Mouse (Mus musculus) stomach, postnatal 0 days (tissue): ENCODE measurements around the gene Phospho1. TPM values are rescaled to one million over a fixed set of nuclear protein-coding genes. Genes with fewer than 3 reads are reported as not detected.
A peak's percentile ranks its signal among the peaks of the same experiment; 100 is the strongest.

Source experiments
- ATAC-seq: fragments of 200-750 bp; cut with Nextera tagmentation; 2 replicates; pipeline ENCODE4 v1.8.0; 2017; ENCODE audit not compliant: low FRiP score, low TSS enrichment
- DNase-seq: peaks from one replicate; pipeline ENCODE4 v3.0.0-alpha.2; 2016; ENCODE audit warnings: low spot score
- H3K27ac ChIP-seq: fragments of 300-500 bp; sonication (generic); replicated peaks from 2 replicates; pipeline ENCODE4 v1.5.1; 2014; ENCODE audit warnings: mild to moderate bottlenecking, control low read depth
- H3K27me3 ChIP-seq: fragments of 300-500 bp; sonication (generic); 2 replicates; pipeline ENCODE4 v1.6.1; 2014; ENCODE audit warnings: low read length; ENCODE audit not compliant: control insufficient read depth, insufficient read depth
- H3K36me3 ChIP-seq: fragments of 300-500 bp; sonication (generic); 2 replicates; pipeline ENCODE4 v1.6.1; 2014; ENCODE audit warnings: low read length, mixed read lengths; ENCODE audit not compliant: control insufficient read depth, insufficient read depth
- H3K4me1 ChIP-seq: fragments of 300-500 bp; sonication (generic); replicated peaks from 2 replicates; pipeline ENCODE4 v1.6.1; 2014; ENCODE audit warnings: antibody characterized with exemption; ENCODE audit not compliant: control insufficient read depth, insufficient read depth
- H3K4me2 ChIP-seq: fragments of 300-500 bp; sonication (generic); replicated peaks from 2 replicates; pipeline ENCODE4 v1.6.1; 2014; ENCODE audit warnings: low read depth, mild to moderate bottlenecking, control low read depth, moderate library complexity
- H3K4me3 ChIP-seq: fragments of 300-500 bp; sonication (generic); 2 replicates; pipeline ENCODE4 v1.5.1; 2014; ENCODE audit warnings: low read depth, low read length, control low read depth
- H3K9ac ChIP-seq: fragments of 300-500 bp; sonication (generic); 2 replicates; pipeline ENCODE4 v1.6.1; 2014; ENCODE audit warnings: mild to moderate bottlenecking, low read length, control low read depth, mixed read lengths
- H3K9me3 ChIP-seq: fragments of 300-500 bp; sonication (generic); 2 replicates; pipeline ENCODE4 v1.6.1; 2016; ENCODE audit warnings: low read length; ENCODE audit not compliant: control insufficient read depth
- CTCF ChIP-seq: IDR thresholded peaks from 2 replicates; pipeline ENCODE4 v1.5.1; 2016; ENCODE audit warnings: antibody characterized with exemption, low read depth, mild to moderate bottlenecking, moderate library complexity
- EP300 ChIP-seq: optimal IDR thresholded peaks from 2 replicates; pipeline ENCODE3; 2016; ENCODE audit warnings: antibody characterized with exemption
- WGBS: fragments of 180-500 bp; shearing (Covaris S2); extraction: QIAGEN DNeasy Blood & Tissue Kit; methylation state at CpG from one replicate; pipeline ENCODE4 v1.1.7; 2014; 5-methylcytosine and 5-hydroxymethylcytosine counted together
- polyA plus RNA-seq: library from polyadenylated mRNA; unstranded; fragments of >200 nt; fragmentation: Nextera tagmentation; extraction: Ambion mirVana; gene quantifications from 2 replicates; pipeline ENCODE4 v1.2.1, GENCODE M21; 2015

Gene Phospho1
- polyA plus RNA-seq, 1 experiment from 2014 or later, result 0.45 TPM

DNA sequence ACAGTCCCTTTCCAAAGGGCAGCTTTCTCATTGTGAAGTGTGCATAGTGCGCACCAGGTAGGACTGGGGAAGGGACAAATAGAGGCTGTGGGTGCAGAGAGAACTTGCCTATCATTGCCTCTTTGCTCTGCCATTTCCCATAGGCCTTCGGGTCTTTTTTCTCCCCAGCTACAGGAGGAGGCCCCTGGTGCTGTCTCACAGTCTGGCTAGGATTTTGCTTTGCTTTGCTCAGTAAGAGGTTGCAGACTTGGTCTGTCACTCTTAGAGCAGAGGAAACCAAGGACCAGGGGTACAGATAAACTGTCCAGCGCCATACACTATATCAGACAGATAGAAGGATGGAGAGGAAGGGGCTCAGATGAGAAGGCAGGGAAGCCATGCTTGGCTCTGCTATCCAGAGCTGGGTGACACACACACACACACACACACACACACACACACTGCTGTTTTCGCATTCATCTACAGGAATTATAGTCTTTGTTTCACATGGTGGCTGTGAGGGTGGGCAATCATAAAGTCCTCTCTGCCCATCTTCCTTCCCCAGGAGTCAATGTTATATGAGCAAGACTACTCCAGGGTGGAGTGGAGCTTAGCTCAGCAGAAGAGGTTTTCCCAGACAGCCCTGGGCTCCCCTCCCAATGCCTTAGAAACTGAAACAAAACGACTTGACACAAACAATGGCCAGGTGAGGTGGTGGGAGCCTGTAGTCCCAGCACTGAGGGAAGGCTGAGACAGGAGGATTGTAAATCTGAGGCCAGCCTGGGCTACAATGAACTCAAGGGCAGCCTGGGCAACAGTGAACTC is 16.6 kb downstream of the Phospho1 start:
- Histone ChIP-seq H3K27me3 (no peaks in the 10 kb centered on the region), H3K9ac (no peak overlapping the region), H3K27ac (no peak overlapping the region), H3K4me2 (peak overlapping the region; percentile 38; the same call in 1 of the 2 replicates), H3K4me3 (peak overlapping the region; percentile 27), H3K9me3 (no peaks in the 10 kb centered on the region), H3K36me3 (no peaks in the 10 kb centered on the region), H3K4me1 (no peaks in the 10 kb centered on the region; the same call in 1 of the 2 replicates)
- no peak for ATAC-seq
- no peak for DNase-seq
- WGBS, result 73% methylated on average over 5 of the region's 5 CpGs
- no peak for TF ChIP-seq EP300
- TF ChIP-seq CTCF, result no peak

DNA sequence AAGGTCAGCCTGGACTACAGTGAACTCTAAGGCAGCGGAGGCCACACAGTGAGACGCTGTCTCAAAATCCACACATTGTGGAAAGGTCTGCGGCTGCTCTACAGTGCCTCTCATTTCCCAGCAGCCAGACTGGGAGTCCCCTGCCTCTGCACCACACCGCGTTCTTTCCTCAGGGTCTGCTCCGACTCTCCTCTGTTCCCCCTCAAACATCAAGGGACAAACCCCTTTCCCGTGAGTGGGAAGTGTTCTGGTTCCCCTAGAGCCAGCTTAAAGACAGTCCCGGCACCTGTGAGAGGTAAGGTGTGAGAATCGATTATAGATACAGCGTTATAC is 17.2 kb downstream of the Phospho1 start:
- no peak for ATAC-seq
- no peaks in the 10 kb centered on the region; the same call in 1 of the 2 replicates for H3K4me1 ChIP-seq
- H3K27ac ChIP-seq, result no peak overlapping the region

DNA sequence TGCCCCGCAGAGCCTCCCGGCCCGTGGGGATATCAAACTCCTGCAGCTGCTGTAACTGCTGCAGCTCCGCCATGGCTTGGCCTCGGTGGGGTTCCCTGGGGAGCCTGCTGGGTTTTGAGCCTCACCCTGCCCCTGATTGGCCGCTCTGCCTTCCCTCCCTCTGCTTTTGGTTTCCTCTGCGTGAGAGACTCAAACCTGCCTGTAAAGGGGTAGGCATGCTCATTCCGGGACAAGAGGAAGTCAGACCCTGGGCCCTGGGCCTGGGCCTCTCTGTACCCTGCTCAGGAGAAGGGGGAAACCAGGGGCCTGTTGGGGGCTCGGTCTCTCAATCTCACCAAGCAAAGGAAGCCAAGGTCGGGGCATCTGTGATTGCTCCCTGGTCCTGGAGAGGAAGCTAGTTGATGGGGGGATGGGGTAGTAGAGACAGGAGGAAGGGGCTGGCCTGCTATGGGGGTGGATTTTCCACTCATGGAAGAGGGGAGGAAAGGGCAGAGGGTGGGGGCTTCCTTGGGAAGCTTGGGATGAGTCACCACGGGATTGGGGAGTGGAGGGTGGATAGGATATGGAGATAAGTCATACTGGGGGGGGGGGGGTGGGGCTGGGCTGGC is 17.9 kb downstream of the Phospho1 start, which contains the start of gene Abi3:
Abi3 (minus strand) TSS at position 403 of the 608 bp plus-strand sequence.
- Histone ChIP-seq H3K27me3 (no peaks in the 10 kb centered on the region), H3K27ac (peak within 1 kb of the TSS; percentile 70; the same call in 1 of the 2 replicates), H3K4me1 (no peaks in the 10 kb centered on the region), H3K9ac (peak within 1 kb of the TSS; percentile 50), H3K9me3 (no peaks in the 10 kb centered on the region), H3K36me3 (no peaks in the 10 kb centered on the region), H3K4me2 (peak within 1 kb of the TSS; percentile 38), H3K4me3 (peak within 1 kb of the TSS; percentile 27)
- no peak for TF ChIP-seq CTCF
- TF ChIP-seq EP300, result no peak
- ATAC-seq (peak; percentile 54), DNase-seq (no peak)
- WGBS, result 16% methylated on average over 11 of the region's 11 CpGs

More for the DNA sequence above, 17.2 kb downstream of the Phospho1 start:
- Histone ChIP-seq H3K36me3 (no peaks in the 10 kb centered on the region), H3K9me3 (no peaks in the 10 kb centered on the region), H3K9ac (no peak overlapping the region), H3K4me3 (peak overlapping the region; percentile 27), H3K27me3 (no peaks in the 10 kb centered on the region), H3K4me2 (peak overlapping the region; percentile 38; the same call in 1 of the 2 replicates)
- TF ChIP-seq CTCF (no peak), EP300 (no peak)
- WGBS, result 66% methylated on average over 10 of the region's 10 CpGs
- DNase-seq, result no peak

DNA sequence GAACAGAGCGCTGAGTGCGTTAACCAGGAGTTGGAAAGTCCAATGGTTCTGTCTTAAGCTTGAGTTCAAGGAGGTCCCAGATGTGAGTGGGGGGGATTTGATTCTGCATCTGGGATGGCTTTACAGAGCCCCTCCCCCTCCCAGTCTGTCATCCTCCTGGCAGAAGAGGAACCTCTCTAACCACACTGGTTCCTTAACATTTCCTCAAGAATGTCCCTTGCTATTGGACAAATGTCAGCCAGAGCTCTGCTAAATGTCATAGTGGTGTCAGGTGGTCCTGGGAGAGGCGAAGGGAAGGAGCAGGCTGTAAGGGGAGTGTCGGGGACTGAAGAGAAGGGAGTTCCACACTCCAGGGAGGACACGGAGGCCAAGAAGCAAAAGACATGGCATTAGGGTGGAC is 18.7 kb downstream of the Phospho1 start:
- H3K27me3 ChIP-seq, result no peaks in the 10 kb centered on the region
- TF ChIP-seq CTCF, result no peak
- no peak for TF ChIP-seq EP300
- ATAC-seq, result no peak
- DNase-seq, result no peak
- no peaks in the 10 kb centered on the region for H3K36me3 ChIP-seq
- no peak overlapping the region for H3K9ac ChIP-seq
- H3K4me1 ChIP-seq, result no peaks in the 10 kb centered on the region
- H3K27ac ChIP-seq, result peak overlapping the region; percentile 70; the same call in 1 of the 2 replicates
- H3K4me3 ChIP-seq, result no peak overlapping the region
- WGBS, result 63% methylated on average over 5 of the region's 5 CpGs
- peak overlapping the region; percentile 38 for H3K4me2 ChIP-seq
- no peaks in the 10 kb centered on the region for H3K9me3 ChIP-seq

DNA sequence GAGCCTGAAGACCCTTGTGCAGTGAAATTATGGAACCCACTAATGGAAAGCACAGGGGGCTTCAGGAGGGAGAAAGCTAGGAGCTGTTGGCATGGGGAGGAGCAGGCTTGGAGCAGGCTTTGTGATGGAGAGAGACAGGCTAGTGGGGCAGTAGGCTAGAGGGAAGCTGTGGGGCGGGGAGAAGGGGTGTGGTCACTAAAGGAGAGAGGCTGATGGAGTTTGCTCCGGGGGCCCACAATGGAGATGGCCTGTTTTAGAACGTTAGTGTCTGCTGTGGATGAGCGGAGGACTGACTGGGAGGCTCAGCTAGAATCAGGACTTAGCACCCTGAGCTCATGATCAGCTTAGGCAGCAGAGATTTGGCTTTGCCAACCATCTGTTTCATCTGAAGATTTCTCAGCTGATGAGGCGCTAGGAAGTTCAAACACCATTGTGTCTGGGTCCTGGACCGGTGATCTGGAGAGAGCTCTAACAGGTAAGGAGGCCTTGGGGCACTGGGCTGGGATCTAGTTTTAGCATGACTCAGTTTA is 19.2 kb downstream of the Phospho1 start:
- Histone ChIP-seq H3K4me3 (no peak overlapping the region), H3K36me3 (no peaks in the 10 kb centered on the region), H3K4me1 (no peaks in the 10 kb centered on the region), H3K27ac (no peak overlapping the region), H3K9ac (no peak overlapping the region), H3K9me3 (no peaks in the 10 kb centered on the region), H3K4me2 (no peak overlapping the region), H3K27me3 (no peaks in the 10 kb centered on the region)
- DNase-seq (no peak), ATAC-seq (no peak)
- WGBS, result 54% methylated on average over 6 of the region's 6 CpGs
- TF ChIP-seq CTCF, result no peak
- TF ChIP-seq EP300, result no peak
